Mouse (Mus musculus) testis, postnatal 14 days (tissue): Measurements from ENCODE around the gene Ankrd44.
A peak's percentile ranks its signal among the peaks of the same experiment; 100 is the strongest.

Experiments
- DNase-seq: peaks from one replicate; pipeline ENCODE4 v3.0.0; 2021; ENCODE audit warnings: low spot score

Ankrd44 gene

DNA sequence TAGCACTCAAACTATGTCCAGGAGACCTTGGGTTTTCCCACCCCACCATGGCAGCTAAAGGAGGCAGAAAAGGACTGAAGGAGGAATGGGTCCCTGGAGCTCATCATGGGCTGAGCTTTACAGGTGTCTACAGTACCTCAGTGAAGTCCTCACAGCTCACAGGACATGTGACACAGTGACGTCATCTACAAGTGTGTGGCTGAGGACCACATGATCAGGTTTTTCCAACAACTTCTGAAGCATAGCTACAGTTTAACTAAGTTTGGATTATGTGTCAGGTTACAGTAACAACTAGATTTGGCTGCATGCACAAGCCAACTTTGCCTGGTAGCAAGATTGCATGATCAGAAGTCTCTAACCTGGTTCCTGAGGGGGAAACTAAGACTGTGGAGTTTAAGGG is 78.9 kb downstream of the Ankrd44 start:
- no peak for DNase-seq

DNA sequence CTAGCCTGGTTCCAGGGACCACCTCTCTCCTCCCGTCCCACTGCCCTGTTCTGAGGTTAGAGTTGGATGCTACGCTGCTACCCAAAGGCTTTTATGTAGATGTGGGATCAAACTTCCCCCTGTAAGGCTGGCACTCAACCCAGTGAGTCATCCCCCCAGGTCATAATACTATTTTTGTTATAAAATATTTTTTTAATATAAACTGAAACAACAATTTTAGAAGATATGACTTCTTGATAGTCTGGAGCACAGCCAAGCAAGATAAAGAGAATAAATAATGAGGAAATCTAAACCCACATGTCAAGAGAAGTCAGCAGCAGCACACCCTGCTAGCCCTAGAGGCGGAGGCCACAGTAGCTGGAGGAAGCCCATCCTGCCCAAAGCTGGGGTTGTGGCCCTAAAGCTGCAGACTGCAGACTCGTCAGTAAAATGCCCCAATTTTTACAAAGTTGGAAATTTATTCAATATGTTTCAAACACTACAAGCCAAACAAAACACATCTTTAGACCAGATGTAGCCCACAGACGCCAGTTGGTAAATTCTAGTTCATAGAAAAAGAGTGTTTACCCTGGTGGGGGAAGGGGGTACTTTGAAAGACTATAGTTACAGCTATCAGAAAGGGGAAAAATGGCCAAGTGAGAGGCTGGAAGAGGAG is 79.7 kb downstream of the Ankrd44 start:
- no peak for DNase-seq

DNA sequence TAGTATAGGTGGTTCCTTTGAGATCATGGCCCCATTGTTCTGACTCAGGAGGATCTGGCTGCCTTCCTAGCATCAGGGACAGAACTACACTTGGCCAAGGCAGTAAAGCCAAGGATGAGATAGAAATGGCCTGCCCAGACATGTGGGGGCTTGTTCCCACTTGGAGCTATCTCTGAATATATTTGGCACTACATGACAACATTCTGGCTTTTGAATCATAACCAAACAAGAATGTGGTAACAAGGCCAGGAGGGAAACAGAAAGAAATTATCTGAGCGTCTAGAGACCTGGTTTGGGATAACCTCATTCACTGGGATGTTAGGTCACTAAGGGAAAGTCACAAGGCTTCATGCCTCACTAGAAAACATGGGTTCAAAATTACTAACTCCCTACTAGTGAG is 81.8 kb downstream of the Ankrd44 start:
- DNase-seq = no peak

DNA sequence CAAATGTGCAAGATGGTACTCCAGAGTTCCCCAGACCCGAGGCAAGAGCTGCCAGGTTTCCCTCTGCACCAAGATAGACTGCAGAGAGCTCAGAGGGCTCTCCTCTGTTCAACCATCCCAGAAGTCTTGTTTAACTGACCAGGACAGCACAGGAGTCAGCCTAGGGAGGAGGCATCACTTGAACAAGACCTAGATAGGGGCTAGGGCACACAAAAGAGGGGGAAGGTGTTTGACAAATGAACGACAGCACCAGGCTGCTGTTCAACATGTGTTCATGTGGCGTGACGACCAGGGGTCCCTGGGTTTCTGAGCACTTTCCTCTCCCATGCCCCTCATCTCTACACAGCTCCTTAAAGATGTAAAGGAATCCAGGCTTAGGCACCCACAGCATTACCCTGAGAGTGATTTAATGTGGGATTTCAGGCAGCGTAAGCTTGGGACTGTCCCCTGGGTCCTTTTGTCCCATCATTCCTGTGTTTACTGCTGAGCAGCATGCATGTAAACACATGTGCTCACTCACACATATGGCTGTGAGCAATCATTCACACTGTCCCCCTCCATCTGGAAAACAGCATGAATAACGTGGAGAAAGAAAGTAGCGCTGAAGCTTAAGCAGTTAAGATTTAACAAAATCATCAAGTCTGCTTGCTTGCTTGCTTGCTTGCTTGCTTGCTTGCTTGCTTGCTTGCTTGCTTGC is 83.3 kb downstream of the Ankrd44 start:
- no peak for DNase-seq

DNA sequence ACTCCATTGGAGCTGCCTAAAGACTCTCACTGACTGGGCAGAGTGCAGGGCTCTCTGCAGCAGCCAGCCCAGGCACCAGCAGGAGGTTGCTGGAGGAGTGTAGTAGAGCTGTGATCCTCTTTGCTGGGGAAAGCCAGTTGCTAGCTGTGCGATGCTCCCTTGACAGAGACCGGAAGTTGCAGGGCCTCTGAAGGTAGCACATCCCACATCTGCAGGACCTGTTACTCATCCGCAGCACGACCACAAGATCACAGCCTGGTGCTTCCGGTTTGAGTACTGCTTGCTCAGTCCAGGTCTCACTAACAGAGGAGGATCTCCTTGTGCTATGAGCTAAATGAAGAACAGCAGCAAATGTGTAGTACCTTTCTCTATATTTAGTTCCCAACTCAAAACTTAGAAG is 84.4 kb downstream of the Ankrd44 start:
- no peak for DNase-seq

DNA sequence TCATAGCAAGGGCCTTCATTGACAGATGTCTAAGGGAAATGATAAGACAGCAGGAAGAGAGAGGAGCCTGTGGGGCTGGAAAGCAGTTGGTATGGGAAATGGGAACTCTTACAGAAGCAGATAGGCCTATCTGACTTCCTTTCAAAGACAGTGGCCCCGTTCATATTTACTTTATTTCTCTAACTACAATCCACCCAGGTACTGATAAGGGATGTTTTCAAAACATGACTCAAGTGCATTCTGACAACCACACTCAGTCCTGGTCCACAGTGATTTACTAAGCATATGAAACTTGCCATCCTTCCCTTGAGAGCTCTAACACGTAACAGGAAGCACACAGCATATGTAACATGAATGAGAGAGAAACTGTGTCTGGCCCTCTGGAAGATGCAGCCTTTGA is 86.1 kb downstream of the Ankrd44 start:
- no peak for DNase-seq

DNA sequence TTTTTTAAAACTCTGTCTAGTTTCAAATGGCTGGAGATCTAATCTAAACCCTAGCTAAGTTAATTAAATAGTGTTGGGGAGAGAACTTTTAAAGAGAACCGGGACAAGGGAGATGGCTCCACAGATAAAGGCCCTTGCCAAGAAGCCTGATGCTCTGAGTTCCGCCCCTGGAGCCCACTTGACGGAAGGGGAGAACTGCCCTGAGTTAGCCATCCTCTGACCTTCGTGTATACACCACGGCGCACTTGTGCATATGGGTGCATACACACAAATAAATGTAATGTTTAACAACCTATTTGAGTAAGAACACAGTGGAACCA is 87.7 kb downstream of the Ankrd44 start:
- no peak for DNase-seq

DNA sequence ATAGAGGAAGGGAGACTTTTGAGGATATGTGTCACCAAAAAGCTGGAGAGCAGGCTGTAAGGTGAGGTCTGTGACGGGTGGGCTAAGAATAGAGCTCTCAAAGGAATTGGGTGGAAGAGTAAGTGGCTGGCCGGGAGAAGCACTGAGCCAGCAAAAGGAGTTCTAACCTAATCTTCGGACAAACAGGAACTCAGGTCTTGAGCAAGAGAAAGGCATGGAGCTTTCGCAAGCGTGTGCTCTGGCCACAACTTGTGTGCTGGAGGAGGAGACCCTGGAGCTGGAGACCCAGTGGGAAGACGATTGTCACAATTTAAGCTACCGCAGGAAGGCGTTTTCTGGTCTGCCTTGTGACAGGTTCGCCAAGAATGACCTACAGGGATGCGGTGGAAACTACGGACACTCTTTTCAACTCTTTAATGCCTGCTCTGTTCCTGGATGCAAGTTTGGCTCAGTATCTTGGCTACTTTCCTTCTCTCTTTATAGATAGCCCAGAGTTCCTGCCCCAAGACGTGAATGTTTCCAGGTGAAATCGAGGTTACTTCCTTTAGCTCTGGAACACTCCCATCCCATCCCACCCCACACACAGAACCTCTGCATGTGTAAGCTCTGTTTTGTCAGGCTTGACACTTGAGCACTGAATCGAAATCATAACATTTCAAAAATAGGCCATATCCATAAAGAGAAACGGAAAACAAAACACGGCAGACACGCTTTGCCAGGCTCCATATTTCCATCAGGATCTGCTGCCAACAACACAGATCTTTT is 88.3 kb downstream of the Ankrd44 start:
- DNase-seq = no peak

DNA sequence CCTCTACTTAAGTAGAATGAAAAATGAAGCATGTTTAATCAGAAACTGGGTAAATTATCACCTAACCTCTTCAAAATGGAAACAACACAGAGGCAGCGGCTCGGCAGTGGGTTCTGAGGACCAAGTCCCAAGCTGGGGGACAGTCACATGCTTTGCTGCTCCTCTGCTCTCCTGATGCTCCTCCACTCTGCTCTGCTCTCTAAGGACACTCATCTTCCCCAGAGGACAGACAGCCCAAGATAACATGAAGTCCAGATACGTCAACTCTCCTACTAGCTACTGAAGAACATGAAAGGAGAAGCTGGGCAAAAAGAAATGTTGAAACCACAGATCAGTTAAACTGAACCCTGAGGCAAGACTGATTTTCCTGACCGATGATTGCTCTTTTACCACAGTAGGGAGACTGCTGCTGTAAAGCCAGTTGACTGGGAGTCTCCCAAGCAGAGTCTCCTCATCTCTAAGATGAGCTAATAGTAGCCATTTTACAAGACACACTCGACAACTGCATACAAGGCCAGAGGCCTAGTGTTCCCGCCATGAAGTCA is 90.5 kb downstream of the Ankrd44 start:
- DNase-seq = no peak

DNA sequence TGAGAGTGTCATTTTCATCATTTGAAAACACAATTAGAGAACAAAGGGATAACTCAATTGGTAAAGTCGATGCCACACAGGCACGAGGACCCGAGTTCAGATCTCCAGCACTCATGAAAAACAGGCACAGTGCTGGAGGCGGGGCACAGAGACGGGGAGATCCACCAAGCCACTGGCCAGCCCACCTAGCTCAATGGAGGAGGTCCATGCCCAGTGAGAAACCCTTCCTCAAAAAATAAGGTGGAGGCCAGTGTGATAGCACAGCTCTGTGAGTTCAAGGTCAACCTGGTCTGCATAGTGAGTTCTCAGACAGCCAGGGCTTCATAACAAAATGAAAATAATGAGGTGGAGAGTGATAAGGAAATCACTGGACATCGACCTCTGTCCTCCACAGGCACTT is 93.0 kb downstream of the Ankrd44 start:
- no peak for DNase-seq

DNA sequence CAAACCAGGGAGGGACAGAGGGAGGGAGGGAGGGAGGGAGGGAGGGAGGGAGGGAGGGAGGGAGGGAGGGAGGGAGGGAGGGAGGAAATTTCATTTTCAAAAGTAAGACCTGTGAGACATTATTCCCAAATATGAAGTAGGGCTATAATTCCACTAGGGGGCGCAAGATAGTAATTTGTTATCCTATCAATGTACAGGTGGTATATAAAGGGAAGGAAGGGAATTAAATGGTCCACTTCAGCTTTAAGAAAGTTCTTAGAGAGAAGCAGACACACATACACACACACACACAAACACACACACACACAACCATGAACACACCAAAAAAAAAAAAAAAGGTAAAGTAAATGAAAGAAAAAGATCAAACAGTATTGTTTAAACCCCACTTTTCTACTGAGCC is 93.4 kb downstream of the Ankrd44 start:
- no peak for DNase-seq

DNA sequence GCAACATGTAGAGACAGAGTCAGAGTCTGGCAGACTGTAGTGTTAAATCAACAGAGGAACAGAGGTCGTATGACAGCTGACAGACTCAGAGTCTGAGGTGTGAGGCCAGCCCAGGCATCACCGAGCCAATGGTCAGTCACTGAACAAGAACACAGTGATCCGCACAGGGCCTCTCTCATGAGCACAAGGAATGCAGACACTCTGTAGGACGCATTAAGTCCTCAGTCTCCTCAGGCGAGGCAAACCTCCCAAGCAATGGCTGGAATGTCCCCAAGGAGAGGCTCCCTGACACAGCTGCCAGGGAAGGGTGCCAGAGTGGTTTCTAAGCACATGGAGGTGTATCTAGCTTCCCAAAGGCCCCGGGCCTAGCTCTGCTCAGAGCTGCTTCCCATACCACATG is 96.0 kb downstream of the Ankrd44 start:
- peak; percentile 56 for DNase-seq

DNA sequence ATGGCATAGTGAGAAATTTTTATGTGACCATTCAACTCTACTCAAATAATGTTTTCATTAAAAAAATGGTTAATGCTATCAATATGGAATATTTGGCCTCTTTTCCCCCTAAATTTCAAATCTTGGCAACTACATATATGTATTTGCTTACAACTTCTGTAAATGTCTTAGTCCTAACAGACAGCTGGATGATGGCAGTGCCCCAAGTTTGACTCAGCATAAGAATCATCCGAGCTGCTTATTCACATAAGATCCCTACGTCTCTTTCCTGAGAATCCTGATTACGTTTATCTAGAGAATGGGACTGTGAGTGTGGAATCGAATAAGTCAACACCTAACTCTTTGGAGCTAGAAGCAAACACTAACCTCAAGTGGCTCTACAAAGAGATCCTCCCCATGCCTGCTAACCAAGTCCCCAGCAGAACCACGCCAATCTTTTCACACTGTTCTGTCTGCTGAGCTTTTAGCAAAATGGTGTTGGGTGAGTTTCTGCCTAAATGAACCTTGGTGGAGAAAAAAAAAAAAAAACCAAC is 96.4 kb downstream of the Ankrd44 start:
- no peak for DNase-seq

DNA sequence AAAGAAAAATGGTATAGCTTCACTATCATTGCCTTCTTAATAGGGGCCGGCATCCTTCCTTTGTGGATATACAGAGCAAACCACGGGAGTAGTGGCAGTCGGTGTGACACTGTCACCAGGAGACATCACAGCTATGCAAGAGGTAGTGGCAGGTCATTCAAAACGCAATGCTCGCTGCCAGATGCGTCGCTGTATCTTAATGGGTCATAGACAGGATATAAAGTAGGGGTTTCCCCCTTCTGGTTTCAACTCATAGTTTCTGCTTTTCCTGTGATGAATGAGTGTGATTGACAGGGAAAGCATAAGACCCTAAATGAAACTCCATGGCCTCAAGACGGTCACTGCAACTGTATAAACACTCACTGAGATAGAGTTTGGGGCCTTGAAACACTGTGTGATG is 98.4 kb downstream of the Ankrd44 start:
- DNase-seq = no peak

DNA sequence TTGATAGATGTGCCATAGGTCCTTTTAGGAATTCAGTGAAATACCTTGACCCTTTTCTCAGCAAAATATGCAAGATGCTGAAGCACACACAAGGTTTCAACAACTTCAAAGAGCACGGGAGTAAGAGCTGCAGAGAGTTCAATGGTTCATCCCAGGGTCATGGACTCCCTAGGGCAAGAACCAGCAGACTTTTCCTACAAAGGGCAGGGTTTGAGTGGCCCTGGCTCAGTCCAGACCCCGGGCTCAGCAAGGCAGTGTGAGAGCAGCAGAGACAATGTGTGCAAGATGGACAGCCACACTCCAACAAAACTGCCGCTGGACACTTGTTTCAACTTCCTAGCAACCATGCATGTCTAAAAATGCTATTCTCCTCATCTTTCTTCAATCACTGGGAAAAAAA is 98.8 kb downstream of the Ankrd44 start:
- DNase-seq = no peak

DNA sequence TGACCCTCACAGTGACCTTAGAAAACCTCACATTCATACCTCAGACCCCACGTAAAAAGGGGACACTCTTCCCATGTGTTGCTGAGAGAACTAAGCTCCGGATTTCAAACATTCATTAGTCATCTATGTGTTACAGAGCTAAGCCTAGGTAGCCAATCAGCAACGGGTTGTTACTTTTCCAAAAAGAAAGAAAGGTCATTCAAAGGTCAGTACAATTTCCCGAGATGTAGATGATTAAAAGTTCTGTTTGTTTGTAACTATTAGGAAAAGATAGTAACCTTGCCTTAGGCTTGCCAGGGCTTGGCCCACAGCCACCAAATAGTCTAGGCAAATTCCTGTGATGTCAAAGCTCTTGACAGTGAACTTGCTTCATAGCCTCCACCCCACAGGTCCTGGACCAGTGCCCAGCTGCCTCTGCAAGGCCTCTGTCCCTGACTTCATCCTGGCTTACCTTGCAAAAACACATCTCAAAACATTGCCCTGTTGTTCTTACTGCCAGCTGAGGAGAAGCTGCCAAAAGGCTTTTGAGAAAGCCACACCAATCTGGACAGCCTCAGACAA is 99.7 kb downstream of the Ankrd44 start:
- DNase-seq = peak; percentile 82

DNA sequence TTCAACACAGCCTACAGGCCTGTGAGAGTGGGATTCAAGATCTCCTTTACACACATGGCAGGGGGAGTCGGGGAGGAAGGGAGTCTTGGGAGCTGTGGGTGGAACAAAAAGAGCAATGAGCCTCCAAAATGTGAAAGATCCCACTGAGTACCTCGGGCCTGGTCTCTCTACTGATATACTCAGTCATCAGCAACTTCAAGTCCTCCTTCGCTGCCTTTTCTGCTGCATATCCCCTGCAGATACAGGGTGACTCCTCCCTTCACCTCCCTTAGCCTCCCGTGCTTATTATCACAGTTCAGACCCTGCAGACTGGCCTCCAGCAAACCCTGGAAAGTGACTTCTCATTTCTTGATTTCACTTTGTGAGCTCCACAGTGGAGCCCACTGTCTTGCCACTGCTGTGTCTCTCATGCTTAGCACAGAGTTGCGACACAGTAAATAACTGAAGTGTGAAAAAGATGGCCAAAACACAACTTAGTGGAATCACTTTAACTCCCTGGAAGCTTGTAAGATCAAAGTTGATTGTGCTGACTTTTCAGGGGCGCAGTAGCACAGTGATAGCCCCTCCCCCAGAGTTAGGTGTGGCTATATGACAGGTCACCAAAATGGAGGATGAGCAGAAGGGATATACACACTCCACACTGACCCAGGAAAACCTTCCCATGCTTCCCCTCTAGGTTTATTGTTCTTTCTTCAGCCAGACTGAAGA is 100.3 kb downstream of the Ankrd44 start:
- DNase-seq = no peak

DNA sequence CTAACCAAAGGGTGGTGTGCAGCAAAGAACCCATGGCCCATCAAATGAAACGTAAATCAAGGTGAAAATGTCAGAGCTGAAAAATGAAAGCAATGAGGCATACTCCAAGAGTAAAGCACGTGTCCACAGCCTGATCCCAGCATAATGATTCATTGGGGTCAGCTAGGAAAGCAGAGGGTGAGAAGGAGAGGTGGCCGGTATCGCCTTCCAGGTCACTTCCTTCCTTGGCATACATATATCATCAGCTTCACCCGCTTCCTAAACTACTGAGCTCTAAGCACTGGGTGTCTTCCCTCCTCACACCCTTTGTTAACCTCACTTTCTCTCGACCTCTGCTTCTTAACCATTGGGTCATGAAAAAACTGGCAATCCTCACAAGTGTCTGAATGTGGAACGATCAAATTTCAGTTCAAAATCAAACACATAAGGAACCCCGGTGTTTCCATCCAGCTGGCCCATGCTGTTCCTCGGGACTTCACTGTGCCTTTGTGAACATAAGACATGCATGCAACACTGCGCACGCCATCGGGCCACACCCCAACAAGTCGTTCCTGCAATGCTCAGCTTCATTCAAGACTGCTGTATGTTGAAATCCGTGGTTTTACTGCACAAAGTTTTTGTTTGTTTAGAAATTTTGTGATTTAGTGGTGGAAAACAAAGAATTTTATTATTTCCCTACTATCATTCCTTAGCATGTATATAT is 101.9 kb downstream of the Ankrd44 start:
- no peak for DNase-seq

DNA sequence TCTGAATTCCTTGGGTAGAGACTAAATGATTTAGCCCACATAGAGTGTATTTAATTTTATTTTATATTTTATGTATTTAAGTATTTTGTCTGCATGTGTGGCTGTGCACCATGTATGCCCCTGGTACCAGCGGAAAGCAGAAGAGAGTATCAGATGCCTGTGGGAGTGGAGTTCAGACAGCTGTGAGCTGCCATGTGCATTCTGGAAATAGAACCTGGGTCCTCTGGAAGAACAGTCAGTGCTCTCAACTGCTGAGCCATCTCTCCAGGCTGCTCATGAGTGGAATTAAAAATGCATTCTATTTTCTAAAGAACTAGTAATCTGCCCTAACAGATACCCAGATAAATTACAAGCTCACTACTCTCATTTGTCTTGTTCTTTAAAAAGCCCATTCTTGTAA is 104.4 kb downstream of the Ankrd44 start:
- DNase-seq = no peak

DNA sequence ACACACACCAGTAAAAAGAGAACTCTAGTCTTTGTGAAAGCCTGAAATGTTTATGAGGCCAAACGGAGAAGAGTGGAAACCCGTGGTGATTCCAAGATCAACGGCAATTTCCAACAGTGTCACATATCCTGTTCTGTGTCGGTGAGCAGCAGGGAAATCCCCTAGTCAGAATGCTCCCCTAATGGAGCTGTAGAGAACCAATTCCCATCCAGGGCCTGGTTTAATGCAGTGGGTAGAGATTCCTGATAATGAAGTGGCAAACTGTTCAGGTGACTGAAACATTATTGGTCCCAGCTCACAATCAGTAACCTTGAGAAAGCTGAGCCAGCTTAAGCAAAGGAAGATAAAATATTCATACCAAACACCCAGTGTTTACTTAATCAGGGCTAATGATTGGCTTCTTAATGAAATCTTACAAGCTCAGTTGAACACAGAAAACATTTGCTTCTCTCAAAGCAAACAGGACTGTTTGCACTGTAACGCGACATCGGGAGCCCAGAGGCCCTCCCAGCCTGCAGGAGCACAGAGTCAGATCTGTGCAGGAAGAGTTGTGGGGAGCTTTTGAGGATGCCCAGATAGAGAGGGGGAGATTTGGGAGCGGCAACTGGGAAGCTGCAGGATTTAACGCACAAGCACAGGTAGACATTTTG is 110.9 kb downstream of the Ankrd44 start:
- DNase-seq = no peak
